Mouse (Mus musculus): Measurements from ENCODE around the gene Zbtb45.
A peak's percentile ranks its signal among the peaks of the same experiment; 100 is the strongest.

Zbtb45 gene

GRCm38 (mm10) chr7:13010005-13010908, at the start of gene Zbtb45:
Gene Zbtb45, minus strand, starts transcription at chr7:13010034.
- no peak for DNase-seq (ENCODE audit: low spot score)

- no peak for DNase-seq (ENCODE audit: low spot score)
These were observed 49.7 kb upstream of the Zbtb45 start for GRCm38 (mm10) chr7:13059536-13059935.

- no peak for DNase-seq (ENCODE audit: low spot score)
These were observed 47.3 kb upstream of the Zbtb45 start for GRCm38 (mm10) chr7:13056913-13057700.

- peak; percentile 94 for DNase-seq (ENCODE audit: low spot score)
These were observed 44.6 kb upstream of the Zbtb45 start, which contains the start of gene Mzf1 for GRCm38 (mm10) chr7:13054287-13055010. Gene Mzf1, minus strand, starts transcription at chr7:13054764.

GRCm38 (mm10) chr7:13053961-13054286, 44.1 kb upstream of the Zbtb45 start:
- DNase-seq (ENCODE audit: low spot score), result no peak

GRCm38 (mm10) chr7:13053501-13053900, 43.7 kb upstream of the Zbtb45 start:
- DNase-seq (ENCODE audit: low spot score), result no peak

GRCm38 (mm10) chr7:13053001-13053400, 43.2 kb upstream of the Zbtb45 start:
- DNase-seq (ENCODE audit: low spot score), result no peak

GRCm38 (mm10) chr7:13046084-13046483, 36.2 kb upstream of the Zbtb45 start:
- DNase-seq (ENCODE audit: low spot score), result peak; percentile 70

GRCm38 (mm10) chr7:13044254-13044625, 34.4 kb upstream of the Zbtb45 start:
- no peak for DNase-seq (ENCODE audit: low spot score)

GRCm38 (mm10) chr7:13043445-13044253, 33.8 kb upstream of the Zbtb45 start:
- no peak for DNase-seq (ENCODE audit: low spot score)

- no peak for DNase-seq (ENCODE audit: low spot score)
These were observed 33.2 kb upstream of the Zbtb45 start for GRCm38 (mm10) chr7:13043120-13043444.

GRCm38 (mm10) chr7:13042511-13042910, 32.7 kb upstream of the Zbtb45 start:
- no peak for DNase-seq (ENCODE audit: low spot score)

- no peak for DNase-seq (ENCODE audit: low spot score)
These were observed 31.4 kb upstream of the Zbtb45 start for GRCm38 (mm10) chr7:13041256-13041655.

GRCm38 (mm10) chr7:13039181-13039580, 29.3 kb upstream of the Zbtb45 start:
- no peak for DNase-seq (ENCODE audit: low spot score)

- DNase-seq (ENCODE audit: low spot score), result no peak
These were observed 28.9 kb upstream of the Zbtb45 start for GRCm38 (mm10) chr7:13038621-13039169.

- peak; percentile 99 for DNase-seq (ENCODE audit: low spot score)
These were observed 28.2 kb upstream of the Zbtb45 start, which contains the start of gene Ube2m for GRCm38 (mm10) chr7:13037901-13038555. Gene Ube2m, minus strand, starts transcription at chr7:13038275.

GRCm38 (mm10) chr7:13037366-13037765, 27.5 kb upstream of the Zbtb45 start:
- no peak for DNase-seq (ENCODE audit: low spot score)

GRCm38 (mm10) chr7:13036806-13037205, 27.0 kb upstream of the Zbtb45 start:
- DNase-seq (ENCODE audit: low spot score), result no peak

- DNase-seq (ENCODE audit: low spot score), result no peak
These were observed 25.5 kb upstream of the Zbtb45 start for GRCm38 (mm10) chr7:13035211-13035855.
